Mouse (Mus musculus) heart, postnatal 0 days (tissue): ENCODE data around the gene Syn3. TPM values are rescaled to one million over a fixed set of nuclear protein-coding genes. Genes with fewer than 3 reads are reported as not detected.

Experiments used
- ATAC-seq: fragments of 200-750 bp; cut with Nextera tagmentation; 2 replicates; pipeline ENCODE4 v1.8.0; 2017; ENCODE audit warnings: low read depth, moderate number of reproducible peaks, moderate library complexity; ENCODE audit not compliant: insufficient read depth
- DNase-seq: peaks from one replicate; pipeline ENCODE4 v3.0.0-alpha.2; 2016; ENCODE audit warnings: low spot score
- H3K27ac ChIP-seq: fragments of 300-500 bp; sonication (generic); 2 replicates; pipeline ENCODE4 v1.5.1; 2014; ENCODE audit warnings: low read depth, mild to moderate bottlenecking
- H3K27me3 ChIP-seq: fragments of 300-500 bp; sonication (generic); 2 replicates; pipeline ENCODE4 v1.6.1; 2014; ENCODE audit warnings: low read length, mixed read lengths; ENCODE audit not compliant: control insufficient read depth, insufficient read depth
- H3K36me3 ChIP-seq: fragments of 300-500 bp; sonication (generic); replicated peaks from 2 replicates; pipeline ENCODE4 v1.6.1; 2014; ENCODE audit warnings: low read length, mixed read lengths; ENCODE audit not compliant: control insufficient read depth, insufficient read depth
- H3K4me1 ChIP-seq: fragments of 300-500 bp; sonication (generic); 2 replicates; pipeline ENCODE4 v1.6.1; 2014; ENCODE audit warnings: antibody characterized with exemption; ENCODE audit not compliant: control insufficient read depth, insufficient read depth
- H3K4me2 ChIP-seq: fragments of 300-500 bp; sonication (generic); 2 replicates; pipeline ENCODE4 v1.6.1; 2014; ENCODE audit warnings: low read depth, mild to moderate bottlenecking, low read length, moderate library complexity
- H3K4me3 ChIP-seq: fragments of 300-500 bp; sonication (generic); 2 replicates; pipeline ENCODE4 v1.5.1; 2014; ENCODE audit warnings: low read depth, low read length
- H3K9ac ChIP-seq: fragments of 300-500 bp; sonication (generic); replicated peaks from 2 replicates; pipeline ENCODE4 v1.6.1; 2014; ENCODE audit warnings: low read depth, low read length, mixed read lengths
- H3K9me3 ChIP-seq: fragments of 300-500 bp; sonication (generic); replicated peaks from 2 replicates; pipeline ENCODE4 v1.6.1; 2016; ENCODE audit warnings: low read length; ENCODE audit not compliant: control insufficient read depth
- CTCF ChIP-seq: IDR thresholded peaks from 2 replicates; pipeline ENCODE4 v1.5.1; 2016; ENCODE audit warnings: antibody characterized with exemption, control low read depth, low read depth
- EP300 ChIP-seq: IDR thresholded peaks from 2 replicates; pipeline ENCODE4 v1.6.1; 2016; ENCODE audit warnings: antibody characterized with exemption, low read depth
- WGBS: fragments of 180-500 bp; shearing (Covaris S2); extraction: QIAGEN DNeasy Blood & Tissue Kit; methylation state at CpG from one replicate; pipeline ENCODE4 v1.1.7; 2014; 5-methylcytosine and 5-hydroxymethylcytosine counted together
- polyA plus RNA-seq: library from polyadenylated mRNA; unstranded; fragments of >200 nt; fragmentation: Nextera tagmentation; extraction: Ambion mirVana; gene quantifications from 2 replicates; pipeline ENCODE4 v1.2.1, GENCODE M21; 2015
- total RNA-seq: library from RNA; depleted of rRNA; stranded (reverse); fragments of >200 nt; gene quantifications from 2 replicates; pipeline ENCODE4 v1.2.3, GENCODE M21; 2014; ENCODE audit warnings: low replicate concordance

Gene Syn3
- total and polyA plus RNA-seq, 2 experiments from 2014 or later = 0.48 TPM; not detected in 1

DNA sequence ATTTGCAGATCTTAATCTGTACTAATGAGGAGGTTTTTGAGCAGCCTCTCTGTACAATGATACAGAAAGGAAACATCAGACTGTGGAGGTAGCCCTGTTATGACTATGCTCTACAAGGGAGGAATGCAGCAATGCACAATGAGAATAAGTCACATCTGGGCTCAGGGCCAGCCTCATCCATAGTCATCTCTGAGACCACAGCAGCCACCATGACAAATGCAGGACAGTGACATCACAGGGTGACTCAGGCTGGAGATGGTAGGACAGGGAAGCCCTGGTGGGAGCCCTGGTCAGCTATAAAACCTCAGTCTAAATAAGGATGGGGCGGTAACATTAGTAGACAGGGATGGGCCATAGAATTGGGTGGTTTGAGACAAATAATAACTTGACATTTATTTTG, 327.4 kb downstream of the Syn3 start:
- Histone ChIP-seq H3K36me3 (no peaks in the 10 kb centered on the region), H3K27ac (no peak overlapping the region), H3K9ac (no peak overlapping the region), H3K27me3 (no peaks in the 10 kb centered on the region), H3K4me3 (no peak overlapping the region), H3K4me1 (no peaks in the 10 kb centered on the region), H3K4me2 (no peak overlapping the region), H3K9me3 (no peaks in the 10 kb centered on the region)
- TF ChIP-seq CTCF (no peak), EP300 (no peak)
- ATAC-seq (no peak), DNase-seq (no peak)
- 82% methylated on average over 1 of the region's 1 CpGs for WGBS

DNA sequence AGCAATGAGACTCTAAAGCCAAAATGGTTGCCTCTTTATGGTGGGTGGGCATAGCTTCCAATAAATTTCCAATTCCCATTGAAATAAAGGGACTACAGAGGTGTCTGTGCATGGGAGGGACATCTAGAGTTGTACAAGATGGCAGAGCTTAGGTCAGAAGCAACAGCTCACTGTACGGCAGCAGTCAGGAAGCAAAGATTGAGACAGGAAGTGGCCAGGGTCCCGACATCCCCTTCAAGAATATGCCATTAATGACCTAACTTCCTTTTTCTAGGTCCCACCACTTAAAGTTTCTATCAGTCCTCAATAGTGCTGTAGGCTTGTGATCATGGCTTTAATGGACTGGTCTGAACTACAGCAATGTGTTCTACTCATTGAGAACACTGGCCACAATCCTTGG, 330.6 kb downstream of the Syn3 start:
- H3K4me1 ChIP-seq = no peaks in the 10 kb centered on the region
- no peak overlapping the region for H3K27ac ChIP-seq
- H3K9me3 ChIP-seq = no peaks in the 10 kb centered on the region
- no peak for ATAC-seq
- no peaks in the 10 kb centered on the region for H3K36me3 ChIP-seq
- H3K27me3 ChIP-seq = no peaks in the 10 kb centered on the region
- WGBS = 69% methylated on average over 2 of the region's 2 CpGs
- H3K4me2 ChIP-seq = no peak overlapping the region
- no peak overlapping the region for H3K9ac ChIP-seq
- H3K4me3 ChIP-seq = no peak overlapping the region
- DNase-seq = no peak
- TF ChIP-seq EP300 (no peak), CTCF (no peak)

DNA sequence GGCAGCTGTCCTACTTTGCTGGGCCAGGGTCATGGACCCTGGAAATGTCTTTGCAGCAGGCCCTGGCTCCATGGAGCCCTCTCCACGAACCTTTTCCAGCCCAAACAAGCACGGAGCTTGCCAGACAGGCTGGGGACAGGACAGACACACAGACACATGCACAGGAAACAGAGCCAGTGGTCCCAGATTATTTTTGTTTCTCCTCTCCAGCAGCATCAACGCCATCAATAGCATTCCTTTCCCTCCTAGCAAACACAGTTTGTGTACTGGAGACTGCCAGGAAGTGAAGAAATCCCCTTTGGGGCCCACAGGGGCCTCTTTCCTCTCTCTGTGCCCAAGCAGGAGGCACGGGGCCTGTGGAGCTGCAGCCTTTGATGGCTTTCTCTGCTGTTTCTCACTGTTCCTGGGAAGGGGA, 331.8 kb downstream of the Syn3 start:
- Histone ChIP-seq H3K36me3 (no peaks in the 10 kb centered on the region), H3K4me2 (no peak overlapping the region), H3K9me3 (no peaks in the 10 kb centered on the region), H3K4me1 (peaks cover 4% of the 10 kb centered on the region; the same call in 1 of the 2 replicates), H3K4me3 (no peak overlapping the region), H3K27me3 (no peaks in the 10 kb centered on the region), H3K27ac (peak overlapping the region; percentile 62), H3K9ac (no peak overlapping the region)
- peak; percentile 81 for ATAC-seq
- TF ChIP-seq EP300 = no peak
- no peak for TF ChIP-seq CTCF
- peak; percentile 70 for DNase-seq
- 9% methylated on average over 4 of the region's 4 CpGs for WGBS

DNA sequence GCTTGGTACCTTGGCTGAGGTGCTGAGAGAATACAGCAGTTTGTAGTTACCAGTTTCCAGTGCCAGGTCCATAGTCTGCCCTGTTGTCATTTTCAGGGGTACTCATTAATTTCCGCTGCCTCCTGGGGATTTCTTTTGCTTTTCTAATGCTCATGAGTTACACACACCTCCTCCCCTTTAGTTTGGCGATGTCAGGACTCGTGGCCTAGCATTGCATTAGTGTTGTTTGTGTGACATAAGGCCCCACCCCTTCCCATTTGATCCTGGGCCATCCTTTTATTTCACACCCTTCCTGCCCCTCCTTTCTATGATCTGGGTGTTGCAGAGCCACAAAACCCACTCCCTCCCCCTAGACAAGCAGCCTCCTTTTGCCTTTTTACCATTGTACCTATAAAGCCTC, 334.6 kb downstream of the Syn3 start:
- ATAC-seq (no peak), DNase-seq (no peak)
- H3K9me3 ChIP-seq = no peaks in the 10 kb centered on the region
- no peak overlapping the region for H3K4me3 ChIP-seq
- 59% methylated on average over 3 of the region's 3 CpGs for WGBS
- no peak overlapping the region for H3K27ac ChIP-seq
- H3K9ac ChIP-seq = no peak overlapping the region
- TF ChIP-seq EP300 = no peak
- TF ChIP-seq CTCF = no peak
- peaks cover 6% of the 10 kb centered on the region; the same call in 1 of the 2 replicates for H3K4me1 ChIP-seq
- no peak overlapping the region for H3K4me2 ChIP-seq
- no peaks in the 10 kb centered on the region for H3K36me3 ChIP-seq
- no peaks in the 10 kb centered on the region for H3K27me3 ChIP-seq

DNA sequence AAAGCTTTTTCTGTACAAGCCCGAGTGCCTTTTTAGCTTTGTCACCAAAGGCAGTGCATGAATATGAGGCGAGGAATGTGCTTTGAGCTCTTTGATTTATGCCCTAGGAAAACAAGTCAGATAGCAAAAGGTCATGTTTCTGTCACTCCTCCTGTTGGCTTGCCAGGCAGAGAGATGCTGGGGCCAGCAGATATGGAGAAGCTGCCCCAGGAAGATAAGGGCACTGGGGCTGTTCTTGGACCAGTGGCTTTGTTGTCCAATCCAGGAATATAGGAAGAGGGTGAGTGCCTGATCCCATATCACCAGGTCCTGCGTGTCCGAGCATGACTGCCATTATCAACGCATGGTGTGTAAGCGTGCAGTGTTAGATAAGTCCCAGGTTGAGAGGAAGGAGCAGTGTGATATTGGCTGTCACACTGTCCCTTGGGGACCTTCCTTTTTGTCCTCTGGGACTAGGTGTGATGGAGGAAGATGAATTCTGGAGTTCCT, 336.9 kb downstream of the Syn3 start:
- TF ChIP-seq EP300 (no peak), CTCF (no peak)
- no peak overlapping the region for H3K4me2 ChIP-seq
- no peak for DNase-seq
- no peak overlapping the region for H3K9ac ChIP-seq
- H3K27ac ChIP-seq = no peak overlapping the region
- H3K9me3 ChIP-seq = no peaks in the 10 kb centered on the region
- no peaks in the 10 kb centered on the region for H3K27me3 ChIP-seq
- ATAC-seq = no peak
- H3K4me1 ChIP-seq = peaks cover 6% of the 10 kb centered on the region; the same call in 1 of the 2 replicates
- H3K4me3 ChIP-seq = no peak overlapping the region
- H3K36me3 ChIP-seq = no peaks in the 10 kb centered on the region
- WGBS = 15% methylated on average over 6 of the region's 6 CpGs

DNA sequence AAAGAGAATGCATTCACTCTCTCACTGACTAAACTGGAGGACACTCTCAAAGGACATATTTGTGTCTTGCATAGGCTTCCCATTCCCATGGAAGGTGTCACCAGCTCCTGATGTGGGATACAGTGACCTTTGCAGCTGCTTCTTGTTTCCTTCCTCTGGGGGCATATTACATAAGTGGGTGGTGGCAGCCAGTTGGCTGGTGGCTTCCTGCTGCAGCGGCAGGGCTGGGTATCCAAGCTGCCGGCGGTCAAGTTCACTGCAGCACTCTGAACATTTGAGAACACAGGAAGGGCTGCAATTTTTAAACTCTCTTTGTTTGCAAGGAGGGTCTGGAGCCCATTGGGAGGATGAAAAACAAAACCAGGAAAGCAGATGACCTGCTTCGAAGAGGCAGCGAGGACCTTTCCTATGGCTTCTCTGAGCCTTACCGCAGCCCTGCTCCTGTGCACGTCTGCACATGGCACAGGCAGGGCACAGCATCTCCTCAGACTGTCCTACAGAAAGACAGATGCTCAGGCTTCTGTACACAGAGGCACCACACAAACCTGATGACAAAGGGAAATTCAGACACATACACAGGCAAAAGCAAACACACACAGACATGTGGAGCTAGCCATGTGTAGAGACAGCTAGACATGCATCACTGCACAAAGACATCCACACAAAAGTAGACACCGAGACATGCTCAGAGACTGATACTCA, 340.3 kb downstream of the Syn3 start:
- no peaks in the 10 kb centered on the region for H3K36me3 ChIP-seq
- H3K4me3 ChIP-seq = no peak overlapping the region
- H3K9me3 ChIP-seq = no peaks in the 10 kb centered on the region
- ATAC-seq (peak; percentile 33; the same call in 1 of the 2 replicates), DNase-seq (no peak)
- no peaks in the 10 kb centered on the region for H3K27me3 ChIP-seq
- peak overlapping the region; percentile 60 for H3K27ac ChIP-seq
- H3K4me1 ChIP-seq = peaks cover 6% of the 10 kb centered on the region; the same call in 1 of the 2 replicates
- H3K9ac ChIP-seq = no peak overlapping the region
- no peak overlapping the region for H3K4me2 ChIP-seq
- 64% methylated on average over 8 of the region's 8 CpGs for WGBS
- TF ChIP-seq EP300 (no peak), CTCF (no peak)
